33 mouse cellular contexts compared by ENCODE assay signal in the genomic region with DNA sequence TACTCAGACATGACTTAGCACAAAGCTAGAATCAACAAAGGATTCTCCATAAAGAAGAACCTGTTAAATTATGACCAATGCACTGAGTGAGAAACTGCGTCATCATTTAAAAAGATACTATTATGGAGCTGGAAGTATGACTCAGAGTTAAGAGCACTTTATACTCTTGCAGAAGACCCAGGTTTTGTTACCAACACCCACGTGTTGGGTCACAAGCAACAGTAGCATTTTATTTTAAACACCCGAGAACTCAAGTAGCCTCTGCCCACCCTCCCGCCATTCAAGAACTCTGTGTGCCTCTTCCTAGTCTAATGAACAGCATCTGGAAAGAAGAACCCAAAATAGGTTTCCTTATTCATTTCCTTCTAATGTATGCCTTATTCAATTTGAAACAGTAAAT.
"Had no signal": no experiment of that assay in that cellular context is flagged by ENCODE, and none has a peak within 500 bp of the region (broad histone marks: within the 10 kb centered on the region; RNA-seq: fewer than 3 reads in every experiment).

No protein-coding gene starts in this region.

- DNase-seq: heart, postnatal 10 days; heart, postnatal 14 days; heart, postnatal 36 days; heart, postnatal 4 days; kidney, adult 11 months; kidney, adult 18-20 months; kidney, adult 2 months; kidney, adult 8-10 months; kidney, adult 9 months; kidney, postnatal 10 days; kidney, postnatal 14 days; kidney, postnatal 25 days; kidney, postnatal 36 days; kidney, postnatal 4 days; layer of hippocampus, adult 9-11 months; layer of hippocampus, postnatal 36 days had no signal

- ATAC-seq: hindbrain, embryonic 16.5 days; hindbrain, postnatal 0 days; inflammation-experienced regulatory T-cells, adult 6 months; intestine, embryonic 15.5 days; intestine, embryonic 16.5 days; intestine, postnatal 0 days had no signal

- H3K4me3 ChIP-seq: heart, embryonic 10.5 days; heart, embryonic 12.5 days; heart, embryonic 13.5 days; heart, embryonic 15.5 days; hindbrain, embryonic 10.5 days; hindbrain, embryonic 12.5 days; hindbrain, embryonic 13.5 days; hindbrain, embryonic 15.5 days; intestine, embryonic 15.5 days; kidney, embryonic 15.5 days had no signal

- H3K27ac ChIP-seq: heart, embryonic 10.5 days; heart, embryonic 13.5 days; heart, embryonic 15.5 days; hindbrain, embryonic 10.5 days; hindbrain, embryonic 12.5 days; hindbrain, embryonic 13.5 days; hindbrain, embryonic 14.5 days; hindbrain, embryonic 15.5 days; hindbrain, postnatal 0 days; intestine, embryonic 15.5 days; kidney, embryonic 15.5 days; kidney, postnatal 0 days had no signal
